Comparison of ENCODE assay signal across 10 mouse cellular contexts in the genomic region with DNA sequence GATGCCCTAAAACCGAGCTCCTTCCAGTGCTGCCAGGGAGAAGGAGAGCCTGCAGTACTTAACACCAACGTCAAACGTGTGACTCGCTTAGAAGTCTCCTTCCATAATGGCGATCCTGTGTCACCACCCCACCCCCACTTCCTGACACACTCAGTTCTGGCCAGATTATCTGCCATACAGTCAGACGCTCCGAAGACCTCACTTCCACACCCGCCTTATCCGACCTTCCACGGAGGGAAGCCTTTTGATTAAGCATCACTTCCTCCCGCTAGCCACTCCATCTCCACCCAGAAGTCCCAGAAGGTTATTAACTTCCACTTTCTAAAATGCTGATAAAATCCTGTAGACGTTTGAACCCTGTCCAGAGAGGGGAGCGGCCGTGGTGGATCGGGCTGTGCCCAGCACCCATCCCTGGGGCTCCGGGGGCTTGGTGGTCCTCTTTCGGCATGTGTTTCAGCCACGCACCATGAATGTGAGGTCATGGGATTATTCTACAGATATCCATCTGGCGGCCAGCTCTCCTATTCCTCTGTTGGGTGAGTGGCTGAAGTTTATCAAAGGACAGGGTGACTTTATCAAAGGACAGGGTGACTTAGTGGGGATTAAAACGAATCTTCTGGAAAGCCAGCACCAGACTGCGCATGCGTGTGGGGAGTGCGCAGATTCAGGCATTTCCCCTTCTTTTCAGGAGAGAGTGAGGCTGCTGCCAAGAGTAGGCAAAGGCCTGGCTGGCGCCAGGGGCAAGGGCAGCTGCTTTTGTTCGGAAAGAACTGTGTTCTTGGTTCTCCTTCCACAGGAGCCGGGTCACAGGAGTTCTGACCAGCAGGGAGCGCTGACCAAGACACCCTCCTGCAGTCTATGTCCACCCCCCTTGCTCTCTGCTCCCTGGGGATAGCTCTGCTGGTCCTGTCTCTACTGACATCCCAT. TPM values are rescaled to one million over a fixed set of nuclear protein-coding genes. Genes with fewer than 3 reads are reported as not detected.
DNase-seq lines count a peak whose midpoint lies in the region; ATAC-seq lines count a peak whose summit lies in the region.
"Had no signal": no experiment of that assay in that cellular context is flagged by ENCODE, and none has a peak within 500 bp of the region (broad histone marks: within the 10 kb centered on the region; RNA-seq: fewer than 3 reads in every experiment).

No protein-coding gene starts in this region.

- H3K4me3 ChIP-seq in liver, embryonic 15.5 days (replicated peaks) = no peak overlapping the region
- H3K4me3 ChIP-seq: limb, embryonic 15.5 days; stomach, embryonic 15.5 days had no signal

- ATAC-seq in liver, embryonic 15.5 days (ENCODE audit: insufficient read depth) = no peak
- no peak for ATAC-seq in inflammation-experienced regulatory T-cells, adult 6 months

- WGBS in liver, embryonic 15.5 days (ENCODE audit: insufficient replicate concordance) = 19% methylated on average over 27 of the region's 27 CpGs

- H3K27ac ChIP-seq in liver, embryonic 15.5 days (replicated peaks) = no peak overlapping the region
- H3K27ac ChIP-seq: limb, embryonic 15.5 days; stomach, embryonic 15.5 days had no signal

- H3K4me1 ChIP-seq in liver, embryonic 15.5 days (replicated peaks) = 0 out of 2 replicates have a peak, but pooled peaks cover 4% of the 10 kb centered on the region

- H3K36me3 ChIP-seq in liver, embryonic 15.5 days (replicated peaks) = no peaks in the 10 kb centered on the region
- H3K36me3 ChIP-seq: limb, embryonic 15.5 days; stomach, embryonic 15.5 days had no signal

- H3K9me3 ChIP-seq in liver, embryonic 15.5 days (replicated peaks) = no peaks in the 10 kb centered on the region
- H3K9me3 ChIP-seq: limb, embryonic 15.5 days; stomach, embryonic 15.5 days had no signal

- H3K27me3 ChIP-seq in liver, embryonic 15.5 days = no peaks in the 10 kb centered on the region
- H3K27me3 ChIP-seq: stomach, embryonic 15.5 days had no signal

- peak; percentile 27 for DNase-seq in adrenal gland, adult 2 months
- DNase-seq in adrenal gland, adult 8-10 months = no peak
- DNase-seq in urinary bladder, postnatal 14 days (ENCODE audit: low spot score) = peak; percentile 28
- no peak for DNase-seq in urinary bladder, postnatal 10 days (ENCODE audit: low spot score)
- peak; percentile 35 to 62 for DNase-seq in kidney, postnatal 4 days
- no peak for DNase-seq in gastrocnemius, adult 8-10 months (ENCODE audit: low spot score in 2 of 2)

- H3K9ac ChIP-seq in liver, embryonic 15.5 days = no peak overlapping the region
- H3K9ac ChIP-seq: limb, embryonic 15.5 days; stomach, embryonic 15.5 days had no signal

- peak overlapping the region; percentile 29; the same call in 1 of the 2 replicates for H3K4me2 ChIP-seq in liver, embryonic 15.5 days
- H3K4me2 ChIP-seq: limb, embryonic 15.5 days; stomach, embryonic 15.5 days had no signal

RNA-seq across cellular contexts. Expression of a gene that starts 43.1 kb away (rescaled TPM):
- total RNA-seq in adrenal gland, adult 2 months (2021) = under 1 TPM; 0.09 to 0.38 TPM
- polyA plus RNA-seq in adrenal gland, adult 2 months (2012; rRNA removed) = 0.62 and 0.66 TPM in 2 replicates
- under 1 TPM; 0.24 to 0.78 (median 0.54) TPM for total RNA-seq in adrenal gland, adult 8-10 months (2022)
- 0.09 and 0.12 TPM in 2 replicates for polyA plus RNA-seq in liver, embryonic 15.5 days (2015; fragmentation: Nextera tagmentation; extraction: Ambion mirVana)
- not detected for polyA plus RNA-seq in inflammation-experienced regulatory T-cells, adult 6 months (2017; shearing (Covaris generic))
- under 1 TPM in 1 of 4 experiments, not detected in 3; 0.13 TPM for total RNA-seq in gastrocnemius, adult 8-10 months (2022)

RNA-seq across cellular contexts. Expression of a gene that starts 54.9 kb away (rescaled TPM):
- total RNA-seq in adrenal gland, adult 2 months (2021) = 1 to 10 TPM; 3.3 to 6.3 TPM
- polyA plus RNA-seq in adrenal gland, adult 2 months (2012; rRNA removed) = 14.4 and 15.2 TPM in 2 replicates
- total RNA-seq in adrenal gland, adult 8-10 months (2022) = 1 to 10 TPM; 3.9 to 5.9 (median 5.1) TPM
- not detected in 2 replicates for polyA plus RNA-seq in liver, embryonic 15.5 days (2015; fragmentation: Nextera tagmentation; extraction: Ambion mirVana)
- polyA plus RNA-seq in inflammation-experienced regulatory T-cells, adult 6 months (2017; shearing (Covaris generic)) = not detected
- under 1 TPM in 3 of 4 experiments, not detected in 1; 0.10 to 0.16 (median 0.16) TPM for total RNA-seq in gastrocnemius, adult 8-10 months (2022)

Comparison
In these comparisons a context has a peak if more than half of its experiments do, and no peak if none do; other contexts are left out.
1. DNase-seq: peak in adrenal gland, adult 2 months (single experiment), urinary bladder, postnatal 14 days (single experiment) and kidney, postnatal 4 days (2 of 2); none in adrenal gland, adult 8-10 months (single experiment), urinary bladder, postnatal 10 days (single experiment) and gastrocnemius, adult 8-10 months (0 of 2).